Mouse (Mus musculus): ENCODE results near the gene C3.

Gene C3

GRCm38 (mm10) chr17:57228014-57228413 is at the start of gene C3:
Gene C3 (minus strand): TSS chr17:57228136.
- peak; percentile 53 for DNase-seq (ENCODE audit: low read depth)

GRCm38 (mm10) chr17:57276634-57277121 is 48.7 kb upstream of the C3 start:
- DNase-seq (ENCODE audit: low read depth), result peak; percentile 95

- DNase-seq (ENCODE audit: low read depth), result peak; percentile 38
These were observed 48.0 kb upstream of the C3 start for GRCm38 (mm10) chr17:57275997-57276351.

- peak; percentile 94 for DNase-seq (ENCODE audit: low read depth)
These were observed 47.4 kb upstream of the C3 start for GRCm38 (mm10) chr17:57275111-57275996.

GRCm38 (mm10) chr17:57274686-57275085 is 46.8 kb upstream of the C3 start:
- DNase-seq (ENCODE audit: low read depth), result peak; percentile 62

- no peak for DNase-seq (ENCODE audit: low read depth)
These were observed 45.9 kb upstream of the C3 start for GRCm38 (mm10) chr17:57273846-57274245.

GRCm38 (mm10) chr17:57271301-57271700 is 43.4 kb upstream of the C3 start:
- DNase-seq (ENCODE audit: low read depth), result peak; percentile 57

- peak; percentile 87 for DNase-seq (ENCODE audit: low read depth)
These were observed 39.7 kb upstream of the C3 start for GRCm38 (mm10) chr17:57267556-57268126.

- no peak for DNase-seq (ENCODE audit: low read depth)
These were observed 37.3 kb upstream of the C3 start for GRCm38 (mm10) chr17:57264972-57265945.

GRCm38 (mm10) chr17:57264164-57264563 is 36.2 kb upstream of the C3 start:
- DNase-seq (ENCODE audit: low read depth), result no peak

- no peak for DNase-seq (ENCODE audit: low read depth)
These were observed 35.1 kb upstream of the C3 start for GRCm38 (mm10) chr17:57262901-57263550.

- DNase-seq (ENCODE audit: low read depth), result no peak
These were observed 33.9 kb upstream of the C3 start for GRCm38 (mm10) chr17:57261796-57262195.

- no peak for DNase-seq (ENCODE audit: low read depth)
These were observed 33.4 kb upstream of the C3 start for GRCm38 (mm10) chr17:57261286-57261685.

- no peak for DNase-seq (ENCODE audit: low read depth)
These were observed 32.4 kb upstream of the C3 start for GRCm38 (mm10) chr17:57260351-57260750.

- DNase-seq (ENCODE audit: low read depth), result peak; percentile 37
These were observed 31.8 kb upstream of the C3 start for GRCm38 (mm10) chr17:57259742-57260141.

- DNase-seq (ENCODE audit: low read depth), result no peak
These were observed 30.3 kb upstream of the C3 start for GRCm38 (mm10) chr17:57258191-57258590.

- DNase-seq (ENCODE audit: low read depth), result no peak
These were observed 29.1 kb upstream of the C3 start for GRCm38 (mm10) chr17:57256921-57257485.

GRCm38 (mm10) chr17:57255354-57255753 is 27.4 kb upstream of the C3 start:
- DNase-seq (ENCODE audit: low read depth), result no peak

- no peak for DNase-seq (ENCODE audit: low read depth)
These were observed 25.4 kb upstream of the C3 start for GRCm38 (mm10) chr17:57253306-57253705.

GRCm38 (mm10) chr17:57251431-57251830 is 23.5 kb upstream of the C3 start:
- DNase-seq (ENCODE audit: low read depth), result no peak

- peak; percentile 67 for DNase-seq (ENCODE audit: low read depth)
These were observed 22.7 kb upstream of the C3 start for GRCm38 (mm10) chr17:57250461-57251160.

All from NIH3T3 (cell line).